Mouse (Mus musculus): ENCODE results near the gene 9930021J03Rik. TPM values are rescaled to one million over a fixed set of nuclear protein-coding genes. Genes with fewer than 3 reads are reported as not detected.

Gene 9930021J03Rik
- total RNA-seq, 1 experiment from 2014 or later, result 18.6 TPM

- no peak for DNase-seq
These were observed 4.2 kb upstream of the 9930021J03Rik start for GRCm38 (mm10) chr19:29810022-29810421.

GRCm38 (mm10) chr19:29805101-29805916 is 480 bp downstream of the 9930021J03Rik start:
- peak; percentile 82 for DNase-seq

GRCm38 (mm10) chr19:29803946-29804345 is 1.8 kb downstream of the 9930021J03Rik start:
- DNase-seq, result no peak

- DNase-seq, result no peak
These were observed 8.4 kb downstream of the 9930021J03Rik start for GRCm38 (mm10) chr19:29797371-29797770.

GRCm38 (mm10) chr19:29787997-29788396 is 17.8 kb downstream of the 9930021J03Rik start:
- no peak for DNase-seq

GRCm38 (mm10) chr19:29782914-29783313 is 22.9 kb downstream of the 9930021J03Rik start:
- no peak for DNase-seq

- DNase-seq, result no peak
These were observed 51.9 kb downstream of the 9930021J03Rik start for GRCm38 (mm10) chr19:29753939-29754338.

GRCm38 (mm10) chr19:29750994-29751393 is 54.8 kb downstream of the 9930021J03Rik start:
- no peak for DNase-seq

GRCm38 (mm10) chr19:29743531-29743930 is 62.3 kb downstream of the 9930021J03Rik start:
- DNase-seq, result no peak

GRCm38 (mm10) chr19:29740661-29741060 is 65.1 kb downstream of the 9930021J03Rik start:
- no peak for DNase-seq

- DNase-seq, result no peak
These were observed 66.2 kb downstream of the 9930021J03Rik start for GRCm38 (mm10) chr19:29739608-29740007.

GRCm38 (mm10) chr19:29735421-29735820 is 70.4 kb downstream of the 9930021J03Rik start:
- no peak for DNase-seq

- no peak for DNase-seq
These were observed 87.3 kb downstream of the 9930021J03Rik start for GRCm38 (mm10) chr19:29718476-29718875.

GRCm38 (mm10) chr19:29717854-29718253 is 87.9 kb downstream of the 9930021J03Rik start:
- no peak for DNase-seq

GRCm38 (mm10) chr19:29713451-29713850 is 92.3 kb downstream of the 9930021J03Rik start:
- DNase-seq, result no peak

GRCm38 (mm10) chr19:29709461-29709860 is 96.3 kb downstream of the 9930021J03Rik start:
- DNase-seq, result no peak

GRCm38 (mm10) chr19:29708461-29708860 is 97.3 kb downstream of the 9930021J03Rik start:
- no peak for DNase-seq

GRCm38 (mm10) chr19:29708003-29708402 is 97.8 kb downstream of the 9930021J03Rik start:
- DNase-seq, result no peak

GRCm38 (mm10) chr19:29707314-29707898 is 98.4 kb downstream of the 9930021J03Rik start:
- DNase-seq, result no peak

- no peak for DNase-seq
These were observed 101.4 kb downstream of the 9930021J03Rik start for GRCm38 (mm10) chr19:29704436-29704835.

GRCm38 (mm10) chr19:29701707-29702106 is 104.1 kb downstream of the 9930021J03Rik start:
- no peak for DNase-seq

GRCm38 (mm10) chr19:29697245-29697874 is 108.4 kb downstream of the 9930021J03Rik start, which contains the start of gene Mlana:
Mlana (plus strand) TSS chr19:29697824.
- DNase-seq, result no peak

GRCm38 (mm10) chr19:29696840-29697239 is 108.9 kb downstream of the 9930021J03Rik start:
- DNase-seq, result no peak
